Mouse (Mus musculus) T-cell, adult 2 months (primary cell): ENCODE data around the gene Gm21996.
"Not testable (repeated sequence)": the region's sequence is repeated elsewhere in the genome, so short reads cannot be mapped to it uniquely, and the experiment has no call there.

ENCODE experiments used
- DNase-seq: peaks from one replicate; pipeline ENCODE4 v3.0.0; 2022; ENCODE audit warnings: low spot score

Gm21996 gene

DNA sequence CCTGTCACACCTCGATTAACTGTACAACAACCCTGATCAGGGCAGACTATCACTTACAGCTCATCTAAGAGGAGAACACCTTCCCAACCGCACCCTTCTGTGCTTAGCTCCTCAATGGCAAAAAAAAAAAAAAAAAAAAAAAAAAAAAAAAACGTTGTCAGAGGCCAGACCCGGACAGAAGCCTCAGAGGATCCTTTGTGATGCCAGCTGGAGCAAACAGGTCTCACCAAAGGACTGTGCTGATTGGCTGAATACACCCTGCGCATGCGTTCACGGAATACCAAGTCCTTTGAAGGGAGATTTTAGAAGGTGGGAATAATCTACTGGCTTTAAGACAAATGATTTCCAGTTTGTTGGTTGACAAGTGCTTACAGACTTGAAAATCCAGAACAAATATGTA is at the start of gene Gm21996:
TSS of gene Gm21996 (minus strand) at position 101 of the 400 bp plus-strand sequence.
- not testable (repeated sequence) for DNase-seq
